Mouse (Mus musculus) stomach, postnatal 0 days (tissue): Measurements from ENCODE around the gene Gm10053.

Experiments
- CTCF ChIP-seq: IDR thresholded peaks from 2 replicates; pipeline ENCODE4 v1.5.1; 2016; ENCODE audit warnings: antibody characterized with exemption, low read depth, mild to moderate bottlenecking, moderate library complexity
- EP300 ChIP-seq: optimal IDR thresholded peaks from 2 replicates; pipeline ENCODE3; 2016; ENCODE audit warnings: antibody characterized with exemption

- TF ChIP-seq CTCF (no peak), EP300 (no peak)
Measured at GRCm38 (mm10) chr19:24873873-24874272, 1.6 kb upstream of the Gm10053 start.
